Mouse (Mus musculus) heart, embryonic 13.5 days (tissue): ENCODE results near the gene Esd. TPM values are rescaled to one million over a fixed set of nuclear protein-coding genes. Genes with fewer than 3 reads are reported as not detected.

Experiments used
- ATAC-seq: fragments of 200-750 bp; cut with Nextera tagmentation; 2 replicates; pipeline ENCODE4 v1.8.0; 2017; ENCODE audit warnings: moderate TSS enrichment; ENCODE audit not compliant: insufficient number of reproducible peaks, low FRiP score, low TSS enrichment; ENCODE audit errors: extremely low read depth
- H3K27ac ChIP-seq: fragments of 300-500 bp; sonication (generic); replicated peaks from 2 replicates; pipeline ENCODE4 v1.5.1; 2015; ENCODE audit warnings: moderate library complexity, mild to moderate bottlenecking, inconsistent platforms
- H3K27me3 ChIP-seq: fragments of 300-500 bp; sonication (generic); replicated peaks from 2 replicates; pipeline ENCODE4 v1.6.1; 2015; ENCODE audit warnings: mild to moderate bottlenecking, inconsistent platforms
- H3K36me3 ChIP-seq: fragments of 300-500 bp; sonication (generic); 2 replicates; pipeline ENCODE4 v1.6.1; 2015; ENCODE audit warnings: mild to moderate bottlenecking, inconsistent platforms
- H3K4me1 ChIP-seq: fragments of 300-500 bp; sonication (generic); 2 replicates; pipeline ENCODE4 v1.6.1; 2015; ENCODE audit warnings: inconsistent platforms
- H3K4me2 ChIP-seq: fragments of 300-500 bp; sonication (generic); 2 replicates; pipeline ENCODE4 v1.6.1; 2015; ENCODE audit warnings: inconsistent platforms, mild to moderate bottlenecking, moderate library complexity
- H3K4me3 ChIP-seq: fragments of 300-500 bp; sonication (generic); 2 replicates; pipeline ENCODE4 v1.5.1; 2015; ENCODE audit warnings: moderate library complexity, mild to moderate bottlenecking, inconsistent platforms
- H3K9ac ChIP-seq: fragments of 300-500 bp; sonication (generic); 2 replicates; pipeline ENCODE4 v1.6.1; 2015; ENCODE audit warnings: inconsistent platforms, mild to moderate bottlenecking, moderate library complexity
- H3K9me3 ChIP-seq: fragments of 300-500 bp; sonication (generic); 2 replicates; pipeline ENCODE4 v1.6.1; 2016; ENCODE audit warnings: inconsistent platforms
- WGBS: fragments of 180-500 bp; shearing (Covaris S2); methylation state at CpG from one replicate; pipeline ENCODE4 v1.1.7; 2015; ENCODE audit warnings: mixed read lengths; 5-methylcytosine and 5-hydroxymethylcytosine counted together
- polyA plus RNA-seq: library from polyadenylated mRNA; unstranded; fragments of >200 nt; fragmentation: Nextera tagmentation; extraction: Ambion mirVana; gene quantifications from 2 replicates; pipeline ENCODE4 v1.2.1, GENCODE M21; 2015

Gene Esd
- polyA plus RNA-seq, 1 experiment from 2014 or later, result 264 TPM

DNA sequence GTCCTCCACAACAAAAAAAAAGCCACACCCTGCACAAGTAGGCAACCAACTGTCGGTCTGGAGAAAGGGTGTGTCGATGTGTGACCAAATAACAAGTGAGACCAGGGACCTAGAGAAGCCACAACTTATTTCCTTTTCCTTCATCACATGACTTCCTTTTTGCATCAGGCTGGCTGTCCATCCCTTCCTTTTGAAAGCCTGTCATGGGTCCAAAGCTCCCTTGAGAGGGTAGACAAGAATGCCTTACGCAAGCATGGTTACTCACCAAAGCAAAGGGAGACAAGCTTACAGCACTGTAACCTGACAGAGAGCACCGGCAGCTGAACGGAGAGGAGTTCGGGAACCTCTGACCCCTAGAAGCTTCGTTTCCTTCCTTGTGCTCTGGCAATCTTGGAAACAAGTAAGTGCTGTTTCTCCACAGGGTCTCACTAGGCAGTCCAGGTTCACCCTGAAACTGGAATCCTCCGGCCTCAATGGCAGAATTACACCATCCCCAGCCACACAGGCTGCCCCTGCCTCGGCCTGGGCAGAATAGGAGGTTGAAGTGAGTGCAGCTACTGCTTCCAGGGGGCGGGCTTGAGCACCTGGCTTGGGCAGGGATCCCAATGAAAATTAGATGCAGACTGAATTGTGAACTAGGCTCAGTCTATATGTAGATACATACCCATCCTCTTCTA is 65.4 kb downstream of the Esd start:
- H3K27me3 ChIP-seq, result no peaks in the 10 kb centered on the region
- no peak for ATAC-seq
- H3K4me1 ChIP-seq, result 0 out of 2 replicates have a peak, but pooled peaks cover 10% of the 10 kb centered on the region
- no peak overlapping the region for H3K4me3 ChIP-seq
- 80% methylated on average over 10 of the region's 10 CpGs for WGBS
- no peak overlapping the region for H3K9ac ChIP-seq
- peaks cover 84% of the 10 kb centered on the region for H3K36me3 ChIP-seq
- H3K4me2 ChIP-seq, result no peak overlapping the region
- no peak overlapping the region for H3K27ac ChIP-seq
- H3K9me3 ChIP-seq, result peaks cover 12% of the 10 kb centered on the region

DNA sequence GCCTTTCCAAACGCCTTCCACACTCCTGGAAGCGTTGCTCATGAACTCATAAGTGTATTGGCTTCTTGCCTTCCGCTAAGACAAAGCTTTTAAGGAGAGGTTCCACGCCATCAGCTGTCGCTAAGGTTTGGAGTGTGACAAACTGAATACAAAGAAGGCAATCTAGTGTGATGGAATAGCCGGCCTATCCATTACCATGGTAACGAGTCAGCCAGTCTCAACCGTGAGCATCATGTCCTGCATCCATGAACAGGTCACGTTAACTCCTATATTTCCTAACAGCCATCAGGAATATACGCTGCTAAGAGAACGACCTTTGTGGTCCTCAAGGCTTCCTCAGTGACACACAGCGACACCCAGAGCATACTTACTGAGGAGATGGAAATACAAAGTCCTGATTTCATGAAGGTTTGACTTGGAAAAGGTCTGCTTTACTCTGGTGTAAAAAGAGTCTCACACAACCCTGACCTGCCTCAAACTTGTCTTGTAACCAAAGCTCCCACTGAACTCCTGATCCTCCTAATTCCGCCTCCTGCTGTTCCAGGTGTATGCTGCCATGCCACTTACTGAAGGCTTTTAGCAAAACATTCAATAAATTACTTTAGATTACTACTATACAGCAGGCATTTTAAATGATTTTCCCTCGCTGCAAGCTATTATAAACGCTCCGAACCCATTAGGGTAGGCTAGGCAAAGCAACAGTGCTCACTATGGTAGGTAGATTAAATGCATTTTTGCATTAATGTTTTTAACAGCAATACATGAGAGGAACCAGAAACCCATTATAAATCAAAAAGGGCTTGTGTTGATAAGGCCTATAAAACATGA is 66.2 kb downstream of the Esd start:
- WGBS, result 86% methylated on average over 16 of the region's 16 CpGs
- ATAC-seq, result no peak
- Histone ChIP-seq H3K4me3 (no peak overlapping the region), H3K27me3 (no peaks in the 10 kb centered on the region), H3K9ac (no peak overlapping the region), H3K4me1 (0 out of 2 replicates have a peak, but pooled peaks cover 5% of the 10 kb centered on the region), H3K36me3 (peaks cover 86% of the 10 kb centered on the region), H3K27ac (no peak overlapping the region), H3K9me3 (peaks cover 12% of the 10 kb centered on the region), H3K4me2 (no peak overlapping the region)

Other genes starting within 250 kb of the Esd start
- 0.72 and 0.87 TPM in 2 replicates for gene Htr2a, start 91.5 kb upstream of the Esd start, polyA plus RNA-seq
- 9.1 and 10.4 TPM in 2 replicates for gene Lrch1, start 215.6 kb downstream of the Esd start, polyA plus RNA-seq